Mouse (Mus musculus): ENCODE data around the gene Tnr.

- no peak for TF ChIP-seq CTCF (IDR thresholded peaks at IDR 0.05; ENCODE audit: low read depth, low read length)
- no peak for TF ChIP-seq POLR2A (IDR thresholded peaks at IDR 0.05; ENCODE audit: extremely low read depth, insufficient read depth, low read length)
These were observed 408.5 kb downstream of the Tnr start for GRCm38 (mm10) chr1:159932092-159932491.

Measured in liver, adult 2 months (tissue).